Mouse (Mus musculus) hindbrain, embryonic 12.5 days (tissue): ENCODE data around the gene Nol8. TPM values are rescaled to one million over a fixed set of nuclear protein-coding genes. Genes with fewer than 3 reads are reported as not detected.

Source experiments
- ATAC-seq: fragments of 200-750 bp; cut with Nextera tagmentation; 2 replicates; pipeline ENCODE4 v1.8.0; 2017; ENCODE audit warnings: moderate TSS enrichment; ENCODE audit not compliant: low FRiP score
- H3K27ac ChIP-seq: fragments of 300-500 bp; sonication (generic); 2 replicates; pipeline ENCODE4 v1.5.1; 2016; ENCODE audit warnings: mild to moderate bottlenecking
- H3K27me3 ChIP-seq: fragments of 300-500 bp; sonication (generic); 2 replicates; pipeline ENCODE4 v1.6.1; 2016; ENCODE audit warnings: mild to moderate bottlenecking
- H3K36me3 ChIP-seq: fragments of 300-500 bp; sonication (generic); 2 replicates; pipeline ENCODE4 v1.6.1; 2016; ENCODE audit warnings: mild to moderate bottlenecking
- H3K4me1 ChIP-seq: fragments of 300-500 bp; sonication (generic); 2 replicates; pipeline ENCODE4 v1.6.1; 2016
- H3K4me2 ChIP-seq: fragments of 300-500 bp; sonication (generic); replicated peaks from 2 replicates; pipeline ENCODE4 v1.6.1; 2016; ENCODE audit warnings: mild to moderate bottlenecking
- H3K4me3 ChIP-seq: fragments of 300-500 bp; sonication (generic); 2 replicates; pipeline ENCODE4 v1.5.1; 2016; ENCODE audit warnings: mild to moderate bottlenecking
- H3K9ac ChIP-seq: fragments of 300-500 bp; sonication (generic); 2 replicates; pipeline ENCODE4 v1.6.1; 2016; ENCODE audit warnings: mild to moderate bottlenecking, moderate library complexity
- H3K9me3 ChIP-seq: fragments of 300-500 bp; sonication (generic); replicated peaks from 2 replicates; pipeline ENCODE4 v1.6.1; 2016; ENCODE audit warnings: mild to moderate bottlenecking
- WGBS: fragments of 180-500 bp; shearing (Covaris S2); methylation state at CpG from one replicate; pipeline ENCODE4 v1.1.7; 2016; 5-methylcytosine and 5-hydroxymethylcytosine counted together
- polyA plus RNA-seq: library from polyadenylated mRNA; unstranded; fragments of >200 nt; fragmentation: Nextera tagmentation; extraction: Ambion mirVana; gene quantifications from 2 replicates; pipeline ENCODE4 v1.2.1, GENCODE M21; 2016

Nol8 gene
- polyA plus RNA-seq, result 23.7 and 29.4 TPM in 2 replicates

- WGBS, result under 1% methylated on average over 68 of the region's 68 CpGs
- ATAC-seq, result peak; percentile 99
- no peaks in the 10 kb centered on the region for H3K9me3 ChIP-seq
Observed at GRCm38 (mm10) chr13:49652481-49653179, at the start of gene Nol8, which contains the start of gene Cenpp. Gene Nol8 (plus strand): TSS chr13:49653078. Gene Cenpp (minus strand): TSS chr13:49652785.

GRCm38 (mm10) chr13:49603603-49604002 lies 49.3 kb upstream of the Nol8 start:
- H3K9ac ChIP-seq, result no peak overlapping the region
- H3K4me2 ChIP-seq, result no peak overlapping the region
- no peak for ATAC-seq
- no peaks in the 10 kb centered on the region for H3K36me3 ChIP-seq
- H3K4me1 ChIP-seq, result no peaks in the 10 kb centered on the region
- H3K27me3 ChIP-seq, result no peaks in the 10 kb centered on the region
- no peaks in the 10 kb centered on the region for H3K9me3 ChIP-seq
- no peak overlapping the region for H3K27ac ChIP-seq
- H3K4me3 ChIP-seq, result no peak overlapping the region

More at GRCm38 (mm10) chr13:49652481-49653179, at the start of gene Nol8, which contains the start of gene Cenpp:
- Histone ChIP-seq H3K27me3 (no peaks in the 10 kb centered on the region), H3K27ac (0 out of 2 replicates have a peak within 1 kb of the TSS, but pooled peaks have one; percentile 13), H3K4me1 (peaks cover 19% of the 10 kb centered on the region), H3K36me3 (peaks cover 7% of the 10 kb centered on the region; the same call in 1 of the 2 replicates), H3K4me3 (peak within 1 kb of the TSS; percentile 61), H3K4me2 (peak within 1 kb of the TSS; percentile 87), H3K9ac (peak within 1 kb of the TSS; percentile 54)

DNA sequence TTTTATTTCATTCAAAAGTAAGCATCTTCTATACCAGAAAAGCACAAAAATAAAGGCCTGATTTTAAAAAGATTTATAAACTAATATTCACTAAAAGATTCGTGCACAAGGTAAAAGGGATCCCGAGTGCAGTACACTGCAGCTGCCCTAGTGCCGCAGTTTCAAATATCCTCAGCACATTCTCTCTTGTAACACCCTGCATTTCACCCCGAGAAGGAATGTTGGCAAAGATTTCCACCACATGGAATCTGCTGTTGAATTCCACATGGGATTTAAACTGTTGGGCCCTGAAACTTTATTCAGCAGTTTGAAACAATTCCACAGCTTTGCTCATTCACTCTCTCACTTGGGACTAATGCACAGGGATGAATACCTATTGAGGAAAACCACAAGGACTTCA lies 45.2 kb upstream of the Nol8 start, which contains the start of gene Ogn:
Gene Ogn, plus strand, starts transcription at position 333 of the 400 bp plus-strand sequence.
- H3K9me3 ChIP-seq, result no peaks in the 10 kb centered on the region
- H3K4me3 ChIP-seq, result no peak within 1 kb of the TSS
- no peak within 1 kb of the TSS for H3K4me2 ChIP-seq
- ATAC-seq, result no peak
- H3K9ac ChIP-seq, result no peak within 1 kb of the TSS
- 76% methylated on average over 4 of the region's 4 CpGs for WGBS
- no peaks in the 10 kb centered on the region for H3K36me3 ChIP-seq
- H3K27ac ChIP-seq, result no peak within 1 kb of the TSS
- H3K27me3 ChIP-seq, result no peaks in the 10 kb centered on the region
- no peaks in the 10 kb centered on the region for H3K4me1 ChIP-seq

DNA sequence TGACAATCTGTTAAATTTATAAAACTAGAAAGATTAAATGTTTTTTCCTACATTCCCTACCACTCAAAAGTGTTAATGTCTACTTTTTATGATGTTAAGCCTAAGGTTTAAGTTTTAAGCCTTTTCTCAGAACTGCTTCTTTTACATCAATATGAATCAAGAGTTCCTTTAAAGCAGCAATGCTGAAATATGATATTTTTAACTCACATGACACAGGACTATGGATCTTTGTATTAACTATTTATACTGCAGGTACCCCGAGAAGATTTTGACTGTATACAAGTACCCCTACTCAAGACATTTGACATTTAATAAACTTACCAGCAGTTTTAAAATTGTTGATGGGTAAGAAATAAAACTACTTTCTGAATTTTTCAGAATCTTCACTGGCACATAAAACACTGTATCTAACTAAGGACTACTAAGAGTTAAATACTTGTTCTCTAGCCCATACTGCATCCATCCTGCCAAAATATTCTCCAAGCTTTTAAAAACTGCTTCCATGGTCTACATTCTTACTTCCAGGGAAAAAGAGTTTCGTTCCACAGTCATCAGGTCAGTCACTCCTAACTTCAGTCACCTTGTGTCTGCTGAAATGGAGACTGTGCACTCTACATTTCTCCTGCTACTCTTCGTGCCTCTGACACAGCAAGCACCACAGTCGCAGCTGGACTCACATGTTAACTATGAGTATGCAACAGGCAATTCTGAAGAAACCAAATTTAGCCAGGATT lies 44.1 kb upstream of the Nol8 start:
- no peaks in the 10 kb centered on the region for H3K36me3 ChIP-seq
- 74% methylated on average over 4 of the region's 4 CpGs for WGBS
- H3K4me3 ChIP-seq, result no peak overlapping the region
- H3K27me3 ChIP-seq, result no peaks in the 10 kb centered on the region
- no peaks in the 10 kb centered on the region for H3K4me1 ChIP-seq
- ATAC-seq, result no peak
- H3K9ac ChIP-seq, result no peak overlapping the region
- no peak overlapping the region for H3K4me2 ChIP-seq
- no peak overlapping the region for H3K27ac ChIP-seq
- no peaks in the 10 kb centered on the region for H3K9me3 ChIP-seq

DNA sequence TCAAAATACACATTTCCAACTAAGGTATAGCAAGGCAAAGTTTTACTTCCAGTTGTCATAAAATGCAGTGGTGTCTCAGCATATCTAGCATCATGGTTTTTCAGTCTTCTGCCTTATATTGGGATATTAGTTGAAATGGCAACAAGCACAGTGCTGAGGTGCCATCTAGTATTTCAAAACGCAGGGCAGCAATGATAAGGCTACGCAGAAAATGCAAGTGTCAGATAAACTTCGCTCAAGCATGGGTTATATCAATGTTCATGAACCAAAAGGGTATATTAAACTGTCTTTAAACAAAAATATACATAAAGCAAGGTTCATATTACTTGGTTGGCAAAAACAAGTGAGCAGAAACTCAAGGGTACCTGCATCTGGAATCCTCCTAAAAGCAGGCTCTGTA lies 35.9 kb upstream of the Nol8 start:
- H3K27ac ChIP-seq, result no peak overlapping the region
- no peaks in the 10 kb centered on the region for H3K9me3 ChIP-seq
- no peak for ATAC-seq
- H3K9ac ChIP-seq, result no peak overlapping the region
- H3K4me2 ChIP-seq, result no peak overlapping the region
- no peak overlapping the region for H3K4me3 ChIP-seq
- WGBS, result 96% methylated on average over 3 of the region's 3 CpGs
- no peaks in the 10 kb centered on the region for H3K4me1 ChIP-seq
- H3K36me3 ChIP-seq, result no peaks in the 10 kb centered on the region
- no peaks in the 10 kb centered on the region for H3K27me3 ChIP-seq

DNA sequence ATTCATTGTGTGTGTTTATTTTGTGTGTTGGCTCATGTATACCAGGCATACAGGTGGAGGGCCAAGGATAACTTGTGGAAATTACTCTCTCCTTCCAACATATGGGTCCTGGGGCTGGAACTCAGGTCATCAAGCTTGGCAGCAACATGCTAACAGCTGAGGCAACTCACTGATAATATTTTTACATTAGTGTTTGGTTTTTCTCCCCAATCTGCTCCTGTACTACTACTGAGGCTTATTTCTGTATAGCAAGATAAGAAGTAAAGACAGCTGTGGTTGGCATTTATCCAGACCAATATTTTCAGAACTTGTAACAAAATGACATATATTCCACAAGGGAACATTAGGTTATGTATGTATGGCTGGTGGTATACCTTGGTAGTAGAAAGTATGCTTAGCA lies 34.5 kb upstream of the Nol8 start:
- Histone ChIP-seq H3K27ac (no peak overlapping the region), H3K4me3 (no peak overlapping the region), H3K36me3 (no peaks in the 10 kb centered on the region), H3K4me2 (no peak overlapping the region), H3K27me3 (no peaks in the 10 kb centered on the region), H3K4me1 (no peaks in the 10 kb centered on the region), H3K9me3 (no peaks in the 10 kb centered on the region), H3K9ac (no peak overlapping the region)
- no peak for ATAC-seq

DNA sequence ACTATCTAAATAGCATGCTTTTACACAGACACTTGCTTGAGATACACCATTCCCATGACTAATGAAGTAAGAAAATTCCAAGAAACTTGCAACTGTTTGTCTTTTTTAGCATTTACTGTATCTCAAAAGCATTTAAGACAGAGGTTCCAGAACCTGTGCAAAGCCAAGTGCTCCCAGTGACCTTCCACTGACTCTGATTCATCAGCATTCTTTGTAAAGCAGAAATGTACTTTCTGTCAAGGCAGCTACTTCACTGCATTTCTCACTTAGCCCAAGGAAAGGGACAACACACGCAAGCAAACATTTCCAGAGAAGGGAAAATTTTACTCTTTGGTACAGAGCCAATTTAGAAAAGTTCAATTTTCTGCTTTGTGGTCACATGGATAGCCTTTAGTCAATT lies 29.7 kb upstream of the Nol8 start:
- H3K9me3 ChIP-seq, result no peaks in the 10 kb centered on the region
- no peaks in the 10 kb centered on the region for H3K4me1 ChIP-seq
- H3K27me3 ChIP-seq, result no peaks in the 10 kb centered on the region
- no peak overlapping the region for H3K9ac ChIP-seq
- ATAC-seq, result no peak
- H3K4me3 ChIP-seq, result no peak overlapping the region
- H3K4me2 ChIP-seq, result no peak overlapping the region
- H3K36me3 ChIP-seq, result no peaks in the 10 kb centered on the region
- no peak overlapping the region for H3K27ac ChIP-seq
- 88% methylated on average over 1 of the region's 1 CpGs for WGBS

DNA sequence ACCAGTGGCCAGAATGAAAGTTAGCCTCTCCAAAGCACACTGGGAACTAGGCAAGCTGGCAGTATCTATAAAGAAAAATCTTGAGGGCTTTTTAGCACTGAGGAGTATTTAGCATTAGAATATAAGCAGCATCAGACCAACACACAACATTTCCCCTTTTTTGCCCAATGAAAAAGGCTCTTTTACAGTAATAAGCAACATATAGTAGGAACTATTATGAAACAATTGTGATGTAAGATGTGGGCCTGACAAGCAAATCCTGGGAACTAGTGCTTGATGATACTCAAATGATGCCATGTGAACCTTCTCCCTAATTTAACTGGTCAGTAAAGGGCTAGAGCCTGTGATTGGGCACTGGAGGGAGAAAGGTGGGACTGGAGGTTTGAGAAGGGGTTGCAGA lies 24.7 kb upstream of the Nol8 start:
- Histone ChIP-seq H3K9ac (no peak overlapping the region), H3K36me3 (no peaks in the 10 kb centered on the region), H3K27me3 (no peaks in the 10 kb centered on the region), H3K4me1 (no peaks in the 10 kb centered on the region), H3K4me3 (no peak overlapping the region), H3K9me3 (no peaks in the 10 kb centered on the region), H3K4me2 (no peak overlapping the region), H3K27ac (no peak overlapping the region)
- ATAC-seq, result no peak

DNA sequence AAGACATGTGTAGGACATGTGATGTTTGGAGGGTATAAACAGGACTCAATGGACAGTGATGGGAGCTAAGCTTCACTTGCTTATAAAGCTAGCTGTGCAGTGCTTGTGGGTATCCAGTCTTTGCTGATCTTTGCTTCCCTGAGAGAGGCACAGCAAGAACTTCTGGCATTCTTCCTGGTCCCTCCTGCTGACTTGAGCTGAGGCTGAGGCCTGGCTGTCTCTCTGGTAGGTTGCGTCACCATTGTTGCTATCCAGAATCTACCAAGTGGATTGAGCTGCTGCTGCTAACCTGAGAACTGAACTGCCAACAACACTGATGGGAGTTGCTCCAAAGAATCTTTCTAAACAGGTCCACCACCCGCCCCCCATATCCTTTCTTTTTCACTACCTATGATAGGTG lies 23.8 kb upstream of the Nol8 start:
- WGBS, result 92% methylated on average over 2 of the region's 2 CpGs
- no peak overlapping the region for H3K27ac ChIP-seq

DNA sequence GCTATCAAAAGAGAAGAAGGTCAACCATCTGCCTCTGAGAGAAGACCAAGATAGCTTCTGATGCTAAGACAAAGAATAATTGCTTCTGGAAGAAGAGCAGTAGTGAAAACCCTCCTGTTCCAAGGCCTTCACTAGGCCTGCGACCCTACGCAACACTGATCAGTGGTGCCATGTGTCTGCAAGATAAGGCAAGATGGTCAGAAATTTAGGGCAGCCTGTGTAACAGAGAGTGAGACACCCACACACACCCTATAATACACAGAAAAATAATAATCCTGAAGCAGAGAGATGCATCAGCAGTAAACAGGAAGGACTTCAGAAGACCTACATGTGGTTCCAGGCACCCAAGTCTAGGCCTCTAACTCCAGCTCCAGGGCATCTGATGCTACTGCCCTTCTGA lies 12.9 kb upstream of the Nol8 start:
- Histone ChIP-seq H3K4me2 (no peak overlapping the region), H3K9ac (no peak overlapping the region), H3K4me3 (no peak overlapping the region), H3K27ac (no peak overlapping the region), H3K4me1 (no peaks in the 10 kb centered on the region), H3K9me3 (no peaks in the 10 kb centered on the region), H3K36me3 (no peaks in the 10 kb centered on the region), H3K27me3 (no peaks in the 10 kb centered on the region)
- ATAC-seq, result no peak
- WGBS, result 98% methylated on average over 2 of the region's 2 CpGs

More for the DNA sequence above, 23.8 kb upstream of the Nol8 start:
- H3K4me1 ChIP-seq, result no peaks in the 10 kb centered on the region
- no peak overlapping the region for H3K4me3 ChIP-seq
- no peak overlapping the region for H3K4me2 ChIP-seq
- H3K9me3 ChIP-seq, result no peaks in the 10 kb centered on the region
- no peaks in the 10 kb centered on the region for H3K27me3 ChIP-seq
- H3K9ac ChIP-seq, result no peak overlapping the region
- no peaks in the 10 kb centered on the region for H3K36me3 ChIP-seq
- no peak for ATAC-seq

DNA sequence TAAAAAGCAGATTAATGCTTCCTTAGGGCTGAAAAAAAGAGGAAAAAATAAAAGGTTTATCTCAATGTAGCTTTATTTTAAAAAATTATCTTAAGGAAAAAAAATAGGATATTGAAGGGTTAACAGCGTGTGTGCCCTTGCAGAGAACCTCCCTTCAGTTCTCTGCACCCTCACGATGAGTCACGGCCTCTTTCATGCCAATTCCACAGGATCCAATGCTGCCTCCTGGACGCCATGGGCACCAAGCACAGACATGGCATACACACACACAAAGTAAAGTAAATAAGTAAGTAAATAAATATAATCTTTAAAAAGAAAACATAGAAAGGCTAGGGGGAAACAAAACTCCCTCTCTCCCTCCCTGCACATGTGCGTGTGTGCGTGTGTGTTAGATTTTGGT lies 10.2 kb upstream of the Nol8 start:
- no peak for ATAC-seq

DNA sequence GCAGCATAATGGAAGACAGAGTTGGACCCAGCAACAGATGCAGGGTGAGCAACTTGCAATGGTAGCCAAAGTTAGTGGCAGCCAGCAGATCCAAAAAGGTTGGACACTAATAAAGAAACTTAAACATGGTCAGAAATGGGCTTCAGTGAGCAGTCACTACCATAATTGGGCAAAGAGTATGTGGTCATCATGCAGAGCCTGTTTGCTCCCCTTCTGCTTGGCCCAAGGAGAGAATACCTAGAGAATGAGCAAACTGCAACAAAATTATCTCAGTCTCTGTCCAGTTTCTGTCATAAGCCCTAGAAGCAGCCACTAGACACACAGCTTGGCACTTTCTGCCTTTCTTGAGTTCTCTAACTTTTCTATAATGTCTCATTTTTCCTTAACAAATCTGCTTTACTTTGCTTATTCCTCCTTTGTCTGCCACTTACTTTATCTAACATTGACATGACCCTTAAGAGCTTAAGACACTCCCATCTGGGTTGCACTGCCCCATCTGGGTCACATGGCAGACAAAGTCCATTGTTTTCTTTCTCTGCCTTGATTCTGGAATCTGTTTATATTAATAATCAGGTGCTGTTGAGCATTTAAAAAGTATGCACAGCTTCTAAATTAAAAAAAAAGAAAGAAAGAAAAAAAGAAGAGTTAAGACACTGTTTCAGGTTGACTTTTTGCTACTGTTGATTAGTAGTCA lies 9.1 kb upstream of the Nol8 start:
- H3K36me3 ChIP-seq, result no peaks in the 10 kb centered on the region
- H3K9me3 ChIP-seq, result no peaks in the 10 kb centered on the region
- no peak overlapping the region for H3K27ac ChIP-seq
- no peak overlapping the region for H3K4me3 ChIP-seq
- ATAC-seq, result no peak
- H3K4me2 ChIP-seq, result no peak overlapping the region
- H3K4me1 ChIP-seq, result no peaks in the 10 kb centered on the region
- no peak overlapping the region for H3K9ac ChIP-seq
- H3K27me3 ChIP-seq, result no peaks in the 10 kb centered on the region

More for the DNA sequence above, 10.2 kb upstream of the Nol8 start:
- Histone ChIP-seq H3K27ac (no peak overlapping the region), H3K4me2 (no peak overlapping the region), H3K4me3 (no peak overlapping the region), H3K9ac (no peak overlapping the region), H3K27me3 (no peaks in the 10 kb centered on the region), H3K4me1 (no peaks in the 10 kb centered on the region), H3K9me3 (no peaks in the 10 kb centered on the region), H3K36me3 (no peaks in the 10 kb centered on the region)
- 85% methylated on average over 6 of the region's 6 CpGs for WGBS
